Mouse (Mus musculus): ENCODE measurements around the gene Tnik. TPM values are rescaled to one million over a fixed set of nuclear protein-coding genes. Genes with fewer than 3 reads are reported as not detected.
A peak's percentile ranks its signal among the peaks of the same experiment; 100 is the strongest.

Gene Tnik
- total and polyA plus RNA-seq, 2 experiments from 2014 or later, result 61.7 to 105 TPM

DNA sequence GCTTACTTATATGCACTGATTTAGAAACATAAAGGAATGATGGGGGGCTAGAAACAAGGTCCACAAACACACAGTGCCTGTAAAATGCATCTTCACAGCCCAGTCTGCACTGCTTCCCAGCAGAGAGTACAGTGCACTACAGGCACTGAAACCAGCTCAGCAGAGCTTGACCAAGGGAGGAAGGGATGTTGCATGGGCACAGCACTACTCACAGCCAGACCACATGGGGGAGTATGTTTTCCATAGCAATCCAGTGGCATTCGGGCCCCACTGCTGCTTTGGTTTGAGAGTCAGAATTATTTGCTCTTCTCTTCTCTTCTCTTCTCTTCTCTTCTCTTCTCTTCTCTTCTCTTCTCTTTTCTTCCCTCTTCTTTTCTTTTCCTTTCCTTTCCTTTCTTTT lies 395.3 kb downstream of the Tnik start:
- no peak overlapping the region for H3K4me2 ChIP-seq (ENCODE audit: low read depth, low read length)
- DNase-seq (ENCODE audit: low spot score), result peak; percentile 21
- no peak for ATAC-seq
- no peaks in the 10 kb centered on the region for H3K9me3 ChIP-seq (ENCODE audit: low read length)
- H3K27ac ChIP-seq, result no peak overlapping the region
- H3K4me3 ChIP-seq (ENCODE audit: low read length), result no peak overlapping the region
- peak; percentile 40; the same call in 1 of the 2 replicates for TF ChIP-seq CTCF (IDR thresholded peaks at IDR 0.05; ENCODE audit: low read depth)
- no peak overlapping the region for H3K9ac ChIP-seq (replicated peaks; ENCODE audit: low read length)
- no peaks in the 10 kb centered on the region for H3K4me1 ChIP-seq (ENCODE audit: insufficient read depth, low read length)
- H3K27me3 ChIP-seq (ENCODE audit: insufficient read depth, low read length), result no peaks in the 10 kb centered on the region
- 43% methylated on average over 1 of the region's 1 CpGs for WGBS
- H3K36me3 ChIP-seq (ENCODE audit: insufficient read depth, low read length), result peaks cover 49% of the 10 kb centered on the region

DNA sequence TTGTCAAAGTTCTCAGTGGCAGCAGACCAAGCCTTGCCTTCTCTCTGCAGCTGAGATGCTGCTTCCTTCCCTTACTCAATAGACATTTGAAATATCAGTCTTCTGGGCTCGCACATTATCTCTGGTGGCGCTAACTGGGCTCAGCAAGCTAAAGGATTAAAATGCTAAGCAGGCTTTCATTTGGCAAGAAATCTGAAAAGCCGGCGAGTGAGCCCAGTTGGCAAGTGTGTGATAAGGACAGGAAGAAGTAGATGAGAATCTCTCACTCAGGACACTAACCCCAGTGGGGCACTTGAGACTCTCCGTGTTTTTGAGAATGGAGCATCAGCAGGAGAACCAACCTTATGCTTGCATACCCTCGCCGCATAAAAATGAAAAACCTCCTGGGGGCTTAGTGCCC lies 417.8 kb downstream of the Tnik start:
- Histone ChIP-seq H3K9ac (replicated peaks; ENCODE audit: low read length) (no peak overlapping the region), H3K4me3 (ENCODE audit: low read length) (no peak overlapping the region), H3K27ac (no peak overlapping the region), H3K27me3 (ENCODE audit: insufficient read depth, low read length) (no peaks in the 10 kb centered on the region), H3K9me3 (ENCODE audit: low read length) (no peaks in the 10 kb centered on the region), H3K4me2 (ENCODE audit: low read depth, low read length) (no peak overlapping the region), H3K36me3 (ENCODE audit: insufficient read depth, low read length) (no peaks in the 10 kb centered on the region), H3K4me1 (ENCODE audit: insufficient read depth, low read length) (no peaks in the 10 kb centered on the region)
- WGBS, result 43% methylated on average over 7 of the region's 7 CpGs
- no peak for ATAC-seq
- no peak for TF ChIP-seq CTCF (IDR thresholded peaks at IDR 0.05; ENCODE audit: low read depth)
- no peak for DNase-seq (ENCODE audit: low spot score)

DNA sequence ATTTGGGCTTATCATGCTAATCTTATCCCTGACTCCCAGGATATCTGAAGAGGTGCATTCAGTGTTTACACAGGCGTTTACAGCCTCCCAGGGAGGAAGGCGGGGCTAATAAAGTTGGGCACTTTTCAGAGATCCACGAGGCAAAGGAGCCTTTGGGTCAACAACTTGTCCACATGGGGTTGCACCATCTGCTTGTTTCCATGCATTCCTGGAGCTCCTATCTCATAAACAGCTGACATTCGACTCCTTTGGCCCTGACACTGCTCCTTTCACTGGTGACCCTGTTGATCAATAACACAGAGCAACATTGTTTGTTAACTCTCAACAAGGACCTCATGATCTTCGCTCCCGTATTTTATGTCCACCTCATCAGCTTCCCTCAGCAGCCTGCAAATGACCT lies 418.9 kb downstream of the Tnik start:
- no peak for DNase-seq (ENCODE audit: low spot score)
- no peaks in the 10 kb centered on the region for H3K27me3 ChIP-seq (ENCODE audit: insufficient read depth, low read length)
- H3K9ac ChIP-seq (replicated peaks; ENCODE audit: low read length), result no peak overlapping the region
- H3K4me1 ChIP-seq (ENCODE audit: insufficient read depth, low read length), result no peaks in the 10 kb centered on the region
- no peaks in the 10 kb centered on the region for H3K36me3 ChIP-seq (ENCODE audit: insufficient read depth, low read length)
- no peak overlapping the region for H3K27ac ChIP-seq
- ATAC-seq, result no peak
- WGBS, result 41% methylated on average over 6 of the region's 6 CpGs
- no peak overlapping the region for H3K4me2 ChIP-seq (ENCODE audit: low read depth, low read length)
- H3K4me3 ChIP-seq (ENCODE audit: low read length), result no peak overlapping the region
- no peaks in the 10 kb centered on the region for H3K9me3 ChIP-seq (ENCODE audit: low read length)
- no peak for TF ChIP-seq CTCF (IDR thresholded peaks at IDR 0.05; ENCODE audit: low read depth)

DNA sequence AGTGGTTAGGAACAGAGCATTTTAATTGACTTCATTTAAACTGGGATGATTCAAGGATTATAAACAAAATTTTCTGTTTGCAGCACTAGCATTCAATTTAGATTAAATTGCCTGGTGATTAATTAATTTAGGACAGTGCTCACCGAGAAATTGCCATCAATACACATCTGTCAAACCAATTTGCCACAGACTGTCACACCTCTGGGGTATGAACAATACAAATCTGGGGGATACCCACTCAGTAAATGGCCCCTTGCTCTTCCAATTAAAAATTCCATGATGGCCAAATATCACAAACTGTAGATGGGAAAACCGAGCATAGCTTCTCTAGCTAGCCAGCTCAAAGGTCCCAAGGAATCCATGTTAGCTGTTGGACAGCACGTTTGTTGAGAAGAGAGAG lies 419.4 kb downstream of the Tnik start:
- WGBS, result 46% methylated on average over 3 of the region's 3 CpGs
- ATAC-seq (no peak), DNase-seq (ENCODE audit: low spot score) (no peak)
- no peaks in the 10 kb centered on the region for H3K9me3 ChIP-seq (ENCODE audit: low read length)
- H3K4me2 ChIP-seq (ENCODE audit: low read depth, low read length), result no peak overlapping the region
- H3K4me1 ChIP-seq (ENCODE audit: insufficient read depth, low read length), result no peaks in the 10 kb centered on the region
- no peak for TF ChIP-seq CTCF (IDR thresholded peaks at IDR 0.05; ENCODE audit: low read depth)
- H3K27ac ChIP-seq, result no peak overlapping the region
- H3K4me3 ChIP-seq (ENCODE audit: low read length), result no peak overlapping the region
- H3K27me3 ChIP-seq (ENCODE audit: insufficient read depth, low read length), result no peaks in the 10 kb centered on the region
- H3K36me3 ChIP-seq (ENCODE audit: insufficient read depth, low read length), result no peaks in the 10 kb centered on the region
- no peak overlapping the region for H3K9ac ChIP-seq (replicated peaks; ENCODE audit: low read length)

DNA sequence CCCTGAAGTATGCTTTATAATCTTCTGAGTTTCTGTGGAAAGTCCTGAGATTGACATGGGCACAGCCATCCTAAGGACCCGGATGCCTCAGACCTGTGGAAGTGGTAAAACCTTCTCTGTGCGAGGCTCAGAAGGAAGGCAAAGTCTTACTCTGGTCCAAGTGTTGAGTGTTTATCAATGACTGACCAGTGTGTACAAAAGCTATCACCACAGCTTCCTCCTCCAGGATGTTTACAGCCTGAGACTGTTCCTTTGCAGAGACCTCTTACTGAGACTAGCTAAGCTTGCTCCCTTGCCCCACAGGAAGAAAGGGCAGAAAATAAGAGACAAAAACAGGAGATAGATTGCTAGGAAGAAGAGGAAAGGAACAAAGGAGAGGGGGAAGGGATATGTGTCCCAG lies 422.5 kb downstream of the Tnik start:
- Histone ChIP-seq H3K9ac (replicated peaks; ENCODE audit: low read length) (no peak overlapping the region), H3K4me1 (ENCODE audit: insufficient read depth, low read length) (no peaks in the 10 kb centered on the region), H3K4me2 (ENCODE audit: low read depth, low read length) (no peak overlapping the region), H3K9me3 (ENCODE audit: low read length) (no peaks in the 10 kb centered on the region), H3K27me3 (ENCODE audit: insufficient read depth, low read length) (no peaks in the 10 kb centered on the region), H3K27ac (no peak overlapping the region), H3K4me3 (ENCODE audit: low read length) (no peak overlapping the region), H3K36me3 (ENCODE audit: insufficient read depth, low read length) (no peaks in the 10 kb centered on the region)
- no peak for TF ChIP-seq CTCF (IDR thresholded peaks at IDR 0.05; ENCODE audit: low read depth)
- ATAC-seq (no peak), DNase-seq (ENCODE audit: low spot score) (no peak)
- 88% methylated on average over 2 of the region's 2 CpGs for WGBS

DNA sequence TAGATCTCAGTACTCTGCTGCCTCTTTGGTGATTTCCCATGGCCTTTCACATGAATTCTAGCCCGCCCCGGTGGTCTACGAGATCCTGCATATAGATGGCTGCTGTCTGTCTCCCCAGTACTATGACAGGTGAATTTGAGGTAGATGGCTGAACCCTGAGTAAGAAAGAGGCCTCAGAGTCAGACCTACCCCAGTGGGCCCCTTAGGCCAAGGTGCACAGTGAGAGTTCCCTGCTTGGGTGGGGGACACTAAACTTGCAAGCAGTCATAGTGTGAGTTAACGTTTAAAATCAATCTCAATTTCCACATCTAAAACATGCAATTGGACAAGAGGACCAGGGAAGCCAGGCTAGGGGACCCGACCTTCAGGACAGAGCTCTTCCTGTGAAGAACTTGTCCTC lies 431.8 kb downstream of the Tnik start:
- Histone ChIP-seq H3K9ac (replicated peaks; ENCODE audit: low read length) (no peak overlapping the region), H3K27ac (no peak overlapping the region), H3K36me3 (ENCODE audit: insufficient read depth, low read length) (no peaks in the 10 kb centered on the region), H3K4me1 (ENCODE audit: insufficient read depth, low read length) (no peaks in the 10 kb centered on the region), H3K27me3 (ENCODE audit: insufficient read depth, low read length) (no peaks in the 10 kb centered on the region), H3K4me2 (ENCODE audit: low read depth, low read length) (no peak overlapping the region), H3K9me3 (ENCODE audit: low read length) (no peaks in the 10 kb centered on the region), H3K4me3 (ENCODE audit: low read length) (no peak overlapping the region)
- no peak for ATAC-seq
- TF ChIP-seq CTCF (IDR thresholded peaks at IDR 0.05; ENCODE audit: low read depth), result no peak
- 93% methylated on average over 5 of the region's 5 CpGs for WGBS
- no peak for DNase-seq (ENCODE audit: low spot score)

DNA sequence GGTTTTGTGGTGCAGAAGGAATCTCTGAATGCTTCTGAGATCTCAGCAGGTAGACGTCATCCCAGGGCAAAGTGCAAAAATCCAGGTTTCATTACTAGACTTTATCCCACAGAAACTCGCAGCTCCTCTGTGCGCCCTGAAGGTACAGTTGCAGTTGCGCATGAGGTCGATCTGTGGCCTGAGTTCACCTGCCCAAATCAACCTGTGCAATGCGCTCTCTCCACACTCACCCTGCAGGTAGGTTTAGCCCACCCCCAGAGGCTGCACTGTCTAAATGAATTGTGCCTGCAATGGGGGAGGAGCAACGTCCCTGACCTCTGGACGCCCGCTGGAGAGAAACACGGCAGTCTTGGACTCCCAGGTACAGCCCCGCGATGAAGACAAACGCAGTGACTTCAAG lies 432.6 kb downstream of the Tnik start:
- DNase-seq (ENCODE audit: low spot score) (no peak), ATAC-seq (no peak)
- no peak overlapping the region for H3K27ac ChIP-seq
- no peak overlapping the region for H3K9ac ChIP-seq (replicated peaks; ENCODE audit: low read length)
- H3K9me3 ChIP-seq (ENCODE audit: low read length), result no peaks in the 10 kb centered on the region
- 86% methylated on average over 13 of the region's 13 CpGs for WGBS
- no peak overlapping the region for H3K4me2 ChIP-seq (ENCODE audit: low read depth, low read length)
- H3K4me1 ChIP-seq (ENCODE audit: insufficient read depth, low read length), result no peaks in the 10 kb centered on the region
- no peaks in the 10 kb centered on the region for H3K27me3 ChIP-seq (ENCODE audit: insufficient read depth, low read length)
- H3K36me3 ChIP-seq (ENCODE audit: insufficient read depth, low read length), result no peaks in the 10 kb centered on the region
- no peak overlapping the region for H3K4me3 ChIP-seq (ENCODE audit: low read length)
- TF ChIP-seq CTCF (IDR thresholded peaks at IDR 0.05; ENCODE audit: low read depth), result no peak
